Mouse (Mus musculus): ENCODE measurements around the gene Asna1.
A peak's percentile ranks its signal among the peaks of the same experiment; 100 is the strongest.

Asna1 gene

DNA sequence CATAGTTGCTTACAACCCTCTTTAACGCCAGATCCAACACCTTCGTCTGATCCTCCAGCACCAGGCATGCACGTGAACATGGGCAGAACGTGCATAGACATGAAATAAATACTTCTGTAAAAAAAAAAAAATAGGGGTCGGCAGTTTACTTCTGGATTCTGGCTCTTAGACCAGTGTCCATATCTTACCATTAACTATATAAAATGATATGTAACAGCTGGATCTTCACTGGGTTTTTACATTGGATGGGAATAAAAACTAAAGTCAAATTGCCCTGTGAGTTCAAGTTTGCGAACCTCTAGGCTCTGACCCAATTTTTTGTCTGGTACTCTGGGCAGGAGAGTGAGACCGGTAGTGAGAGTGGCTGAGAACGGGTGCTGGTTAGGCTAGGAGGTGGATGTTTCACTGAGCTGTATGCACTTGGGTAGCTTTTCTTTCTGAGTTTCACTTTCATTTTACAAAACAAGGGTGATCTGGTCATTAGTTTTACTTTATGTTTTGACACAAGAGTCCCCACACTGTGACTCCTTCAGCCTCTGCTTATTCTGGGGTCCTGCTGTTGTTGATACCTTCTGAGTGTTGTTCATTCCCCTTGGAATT lies 50.4 kb downstream of the Asna1 start:
- DNase-seq (ENCODE audit: low spot score in 2 of 2) = no peak

DNA sequence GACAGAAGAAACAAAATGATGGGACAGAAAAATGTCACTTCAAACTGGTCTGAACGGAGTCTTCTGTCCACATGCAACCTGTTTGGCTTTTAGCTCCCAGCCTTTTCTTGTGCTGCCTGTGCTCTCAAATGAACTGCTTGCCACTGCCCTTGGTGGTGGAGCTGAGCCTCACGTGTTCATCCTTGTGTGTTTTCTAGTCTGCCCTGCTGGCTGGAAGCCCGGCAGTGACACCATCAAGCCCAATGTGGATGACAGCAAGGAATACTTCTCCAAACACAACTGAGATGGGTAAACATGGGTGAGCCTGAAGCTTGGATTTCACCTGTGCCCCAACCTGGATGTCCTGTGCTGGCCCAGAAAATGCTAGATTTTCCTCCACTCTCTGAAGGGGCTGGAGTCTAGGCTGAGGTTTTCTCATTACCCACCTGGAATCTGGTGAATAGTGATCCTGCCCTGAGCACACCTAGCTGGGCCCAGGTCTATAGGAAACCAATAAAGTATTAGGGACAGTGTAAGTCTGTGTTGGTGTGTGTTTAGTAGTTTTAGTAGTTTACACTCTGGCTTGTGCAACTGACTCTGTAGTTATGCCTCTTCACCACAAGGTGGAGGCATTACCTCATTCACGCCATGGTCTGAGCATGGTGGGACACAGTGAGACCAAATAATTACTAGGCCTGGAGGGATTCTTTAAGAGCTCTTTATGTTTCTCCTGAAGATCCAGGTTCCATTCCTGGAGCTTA lies 51.1 kb downstream of the Asna1 start:
- peak in 1 of 2 experiments; percentile 28 for DNase-seq (ENCODE audit: low spot score in 2 of 2)

DNA sequence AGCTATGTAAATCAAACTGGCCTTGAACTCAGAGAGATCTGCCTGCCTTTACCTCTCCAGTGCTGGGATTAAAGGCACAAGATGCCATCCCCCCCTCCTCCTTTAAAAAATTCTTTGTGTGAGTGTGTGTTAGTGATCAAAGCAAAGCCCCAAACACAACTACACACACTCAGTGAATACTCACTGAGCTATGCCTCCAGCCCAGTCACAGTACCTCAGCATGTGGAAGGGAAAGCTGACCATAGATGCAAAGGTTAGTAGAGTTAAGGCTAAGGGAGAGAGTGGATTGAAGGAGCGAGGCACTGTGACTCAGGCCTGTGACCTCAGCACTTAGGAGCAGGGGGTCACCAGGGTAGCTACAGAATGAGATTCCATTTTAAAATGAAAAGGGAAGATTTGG lies 52.0 kb downstream of the Asna1 start:
- no peak for DNase-seq (ENCODE audit: low spot score in 2 of 2)

DNA sequence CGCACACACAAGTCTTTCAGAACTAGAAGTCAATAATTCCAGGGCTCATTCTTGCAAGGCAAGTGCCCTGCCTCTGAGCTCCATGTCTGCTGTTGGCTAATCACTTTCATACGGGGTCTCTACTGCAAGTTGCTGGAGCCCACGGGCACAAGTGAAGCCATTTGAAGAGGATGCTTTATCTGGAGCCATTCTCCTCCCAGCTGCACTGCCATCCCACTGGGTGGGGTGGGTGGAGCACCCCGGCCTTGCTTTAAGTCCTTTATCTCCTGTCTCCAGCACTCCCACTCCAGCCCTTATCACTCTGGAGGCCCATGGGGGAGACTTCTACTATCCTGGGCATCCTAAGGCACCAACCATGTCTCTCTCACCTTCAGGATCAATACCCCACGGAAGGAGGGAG lies 54.2 kb downstream of the Asna1 start:
- DNase-seq (ENCODE audit: low spot score in 2 of 2) = peak; percentile 62 to 65

DNA sequence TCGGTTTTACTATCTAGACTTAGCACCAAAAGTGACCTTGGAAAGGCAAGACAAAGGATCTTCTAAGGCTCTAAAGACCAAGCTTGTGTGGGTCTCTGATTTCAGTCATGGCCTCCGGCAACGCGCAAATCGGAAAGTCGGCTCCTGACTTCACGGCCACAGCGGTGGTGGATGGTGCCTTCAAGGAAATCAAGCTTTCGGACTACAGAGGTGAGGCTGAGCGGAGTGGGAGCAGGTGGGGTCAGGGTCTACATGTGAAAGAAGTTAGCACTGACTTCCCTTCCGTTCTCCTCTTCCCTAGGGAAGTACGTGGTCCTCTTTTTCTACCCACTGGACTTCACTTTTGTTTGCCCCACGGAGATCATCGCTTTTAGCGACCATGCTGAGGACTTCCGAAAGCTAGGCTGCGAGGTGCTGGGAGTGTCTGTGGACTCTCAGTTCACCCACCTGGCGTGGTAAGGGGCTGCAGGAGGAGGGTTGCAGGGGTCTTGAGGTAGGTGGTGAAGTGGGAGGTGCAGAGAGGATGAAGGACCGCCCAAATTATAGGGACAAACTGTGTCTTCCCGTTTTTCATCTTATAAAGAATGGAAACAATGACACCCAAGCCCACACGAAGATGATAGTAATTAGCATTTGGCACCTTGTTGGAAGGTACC lies 54.8 kb downstream of the Asna1 start:
- DNase-seq (ENCODE audit: low spot score in 2 of 2) = no peak

DNA sequence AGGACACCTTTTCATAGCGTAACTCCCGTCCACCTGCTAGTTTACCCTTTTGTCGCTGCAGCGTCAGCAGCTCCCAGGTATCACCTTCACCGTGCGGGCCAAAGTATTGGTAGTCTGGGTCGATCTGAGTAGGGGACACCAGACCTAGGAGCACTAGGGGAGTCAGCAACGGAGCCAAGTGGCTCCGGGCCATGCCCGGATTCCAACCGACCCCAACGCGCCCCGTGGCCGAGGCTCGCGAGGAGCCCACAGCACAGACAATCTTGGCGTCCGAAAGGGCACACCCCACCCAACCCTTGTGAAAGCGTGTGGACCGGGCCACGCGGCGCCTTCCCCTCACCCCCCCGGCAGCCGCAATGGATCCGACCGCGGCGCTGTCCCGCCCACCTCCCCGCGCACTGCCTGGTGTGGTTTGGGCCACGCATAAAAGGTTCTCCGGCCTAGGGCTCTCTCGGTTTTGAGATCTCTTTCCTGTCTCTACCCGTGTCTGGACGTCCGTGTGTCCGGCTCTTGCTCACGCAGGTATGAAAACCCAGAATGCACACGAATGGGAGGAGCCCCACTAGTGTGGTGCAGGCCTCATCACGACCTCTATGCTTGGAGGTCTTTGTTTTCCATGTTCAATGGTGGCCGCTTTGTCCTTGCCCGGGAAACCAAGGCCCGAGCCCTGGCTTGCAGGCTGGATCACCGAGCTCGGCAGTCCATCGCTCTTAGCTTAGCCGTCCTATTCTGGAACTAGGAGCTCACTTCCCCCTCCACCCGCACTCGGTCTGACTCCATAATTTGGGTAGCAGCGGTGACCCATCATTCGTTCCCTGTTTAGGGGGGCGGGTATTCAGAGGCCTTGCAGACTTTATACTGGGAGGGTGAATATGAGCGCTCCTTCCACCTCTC lies 55.6 kb downstream of the Asna1 start, which contains the start of the genes Gm49661, Prdx2 and Rnaseh2a:
TSS of gene Gm49661 (minus strand) at position 193 of the 894 bp plus-strand sequence.
TSS of gene Prdx2 (plus strand) at position 347 of the 894 bp plus-strand sequence.
TSS of gene Rnaseh2a (minus strand) at position 527 of the 894 bp plus-strand sequence.
- peak; percentile 72 to 77 for DNase-seq (ENCODE audit: low spot score in 2 of 2)

DNA sequence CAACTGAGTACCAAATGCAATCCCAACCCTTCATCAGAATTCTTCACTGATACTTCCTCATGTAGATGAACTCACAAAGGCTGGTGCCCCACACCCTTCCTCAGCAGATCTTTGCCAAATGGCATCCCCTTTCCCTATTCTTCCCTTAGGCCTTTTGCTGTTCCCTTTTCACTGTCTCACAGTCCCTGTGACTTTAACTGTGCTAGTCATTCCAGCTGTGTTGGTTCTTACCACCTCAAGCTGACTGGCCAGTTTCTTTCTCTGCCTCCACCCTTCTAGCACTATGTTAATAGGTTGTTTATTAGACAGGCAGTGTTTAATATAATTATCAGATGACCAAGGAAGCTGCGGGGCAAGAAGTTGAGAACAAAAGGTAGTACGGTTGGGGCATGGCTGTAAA lies 56.4 kb downstream of the Asna1 start:
- DNase-seq (ENCODE audit: low spot score in 2 of 2) = no peak
